Mouse (Mus musculus): ENCODE data around the gene Rpp30. TPM values are rescaled to one million over a fixed set of nuclear protein-coding genes. Genes with fewer than 3 reads are reported as not detected.

The Rpp30 gene
- 22.0 to 25.7 TPM (median 22.8 TPM) in 4 replicates for total RNA-seq (2023; ENCODE audit: inconsistent age)

DNA sequence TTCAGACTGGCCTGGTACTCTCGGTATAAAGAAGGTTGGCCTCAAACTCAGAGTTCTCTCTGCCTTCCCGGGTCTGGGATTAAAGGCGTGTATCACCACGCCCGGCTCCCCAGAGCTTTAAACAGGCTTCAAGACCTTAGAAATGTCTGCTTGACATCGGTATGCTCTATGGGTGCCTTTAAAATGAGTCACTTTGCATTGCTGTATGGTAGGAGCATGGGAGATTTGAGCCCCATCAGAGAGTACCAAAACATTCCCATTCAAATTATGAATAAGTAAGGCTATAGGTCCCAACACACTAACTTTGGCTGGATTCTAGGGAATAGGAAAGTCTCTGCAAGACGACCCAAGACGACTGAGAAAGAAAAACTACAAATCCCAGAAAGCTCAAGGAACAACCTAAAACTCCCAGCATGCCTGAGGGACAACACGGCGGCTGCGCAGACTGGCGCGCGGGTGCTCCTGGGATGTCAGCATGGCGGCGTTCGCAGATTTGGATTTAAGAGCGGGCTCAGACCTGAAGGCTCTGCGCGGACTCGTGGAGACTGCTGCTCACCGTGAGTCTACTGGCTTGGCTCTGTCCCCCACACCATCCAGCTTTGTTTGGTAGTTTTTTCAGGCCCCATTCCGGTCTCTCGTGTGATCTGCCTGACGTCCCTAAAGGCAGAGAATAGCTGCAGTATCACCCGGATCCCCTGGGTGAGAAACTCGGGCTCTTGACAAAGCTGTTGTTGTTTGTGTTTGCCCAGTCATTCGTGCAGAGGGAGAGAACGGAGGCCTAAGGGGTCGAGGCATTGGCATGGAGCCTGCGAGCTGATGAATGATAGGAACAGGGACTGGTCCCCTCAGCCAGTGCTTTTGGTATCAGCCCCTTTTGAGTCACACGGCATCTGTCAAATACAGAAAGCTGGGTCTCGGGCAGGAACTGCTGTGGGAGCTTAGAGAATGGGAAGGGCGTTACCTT lies at the start of gene Rpp30:
Gene Rpp30 (plus strand): TSS at position 455 of the 964 bp plus-strand sequence.

DNA sequence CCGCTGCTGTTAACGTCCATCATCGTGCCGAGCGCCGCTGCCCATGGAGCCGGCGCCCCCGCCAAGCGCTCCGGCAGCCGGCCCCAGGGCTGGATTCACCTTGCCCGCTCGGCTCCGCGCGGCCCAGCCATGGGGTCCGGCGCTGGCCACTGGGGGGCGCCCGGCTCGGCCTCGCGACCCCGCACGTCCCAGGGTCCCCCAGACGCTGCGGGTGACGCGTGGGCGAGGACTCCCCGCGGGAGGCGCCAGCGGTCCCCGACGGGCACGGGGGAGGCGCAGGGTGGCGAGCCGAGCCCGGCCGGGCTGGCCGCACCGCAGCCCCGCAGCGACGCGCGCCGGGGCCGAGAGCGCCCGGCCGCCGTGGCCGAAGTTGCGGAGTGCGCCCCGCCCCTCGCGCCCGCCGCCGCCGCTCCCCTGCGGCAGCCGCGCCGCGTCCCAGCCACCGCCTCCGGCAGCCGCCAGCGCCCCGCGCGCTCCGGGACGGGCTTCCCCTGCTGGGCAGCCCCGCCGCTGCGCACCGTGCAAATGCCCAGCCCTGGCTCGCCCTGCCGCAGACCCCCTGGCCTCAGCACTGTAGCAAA lies 26.2 kb upstream of the Rpp30 start, which contains the start of gene Htr7:
Gene Htr7 (minus strand): TSS at position 277 of the 581 bp plus-strand sequence.

DNA sequence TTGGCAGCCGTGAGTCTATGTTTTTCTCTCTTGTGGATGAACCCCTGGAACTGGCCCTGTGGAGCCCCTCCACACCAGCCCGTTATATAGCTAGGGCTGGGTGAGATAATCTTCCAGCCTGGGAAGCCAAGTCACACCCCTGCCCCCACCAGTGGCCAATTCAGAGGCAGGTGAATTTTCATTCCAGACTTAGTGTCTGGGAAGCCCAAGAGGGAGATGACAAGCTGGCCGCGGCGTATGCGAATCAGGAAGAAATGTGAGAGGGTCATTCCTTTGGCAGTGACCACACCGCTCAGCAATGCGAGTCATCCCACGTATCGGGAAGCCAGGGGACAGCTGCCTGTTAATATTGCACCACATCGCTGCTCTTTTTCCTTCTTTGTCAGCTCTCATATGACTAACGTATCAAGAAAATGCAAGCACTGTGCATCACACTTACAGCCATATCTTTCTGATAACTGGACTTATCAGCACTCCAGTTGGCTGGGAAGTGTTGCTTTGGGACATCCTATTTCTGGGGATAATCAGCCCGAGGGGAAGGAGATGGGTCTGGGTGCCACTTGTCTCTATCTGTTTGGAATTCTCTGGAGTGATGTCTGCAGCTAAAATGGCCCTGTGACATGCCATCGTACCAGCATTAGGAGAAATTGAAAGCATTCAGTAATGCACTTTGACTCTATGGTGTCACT lies 36.4 kb downstream of the Rpp30 start, which contains the start of gene Ankrd1:
Gene Ankrd1 (minus strand): TSS at position 317 of the 689 bp plus-strand sequence.

Other genes with a start within 250 kb of the Rpp30 start
- gene Htr7, start 26.2 kb upstream of the Rpp30 start, total RNA-seq (2023; ENCODE audit: inconsistent age): not detected in 4 replicates
- not detected in 4 replicates for gene Ankrd1, start 36.4 kb downstream of the Rpp30 start, total RNA-seq (2023; ENCODE audit: inconsistent age)

All from B cell, adult (primary cell).